Mouse (Mus musculus): Measurements from ENCODE around the gene Gm3448. TPM values are rescaled to one million over a fixed set of nuclear protein-coding genes. Genes with fewer than 3 reads are reported as not detected.
"Not testable (repeated sequence)": the region's sequence is repeated elsewhere in the genome, so short reads cannot be mapped to it uniquely, and the experiment has no call there.

The Gm3448 gene
- polyA plus RNA-seq, 1 experiment from 2014 or later: 3.8 TPM

- 91% methylated on average over 9 of the region's 13 CpGs for WGBS
- ATAC-seq (replicated peaks; ENCODE audit: low FRiP score, low TSS enrichment, low read depth); H3K27ac ChIP-seq (ENCODE audit: low read depth); H3K27me3 ChIP-seq (replicated peaks; ENCODE audit: control insufficient read depth, insufficient read depth, low read length); H3K4me2 ChIP-seq (ENCODE audit: low read length); H3K9ac ChIP-seq (ENCODE audit: low read length); DNase-seq (ENCODE audit: low spot score); H3K9me3 ChIP-seq (ENCODE audit: control insufficient read depth, low read length); H3K4me1 ChIP-seq (replicated peaks; ENCODE audit: control insufficient read depth, insufficient read depth, low read length); H3K4me3 ChIP-seq (ENCODE audit: low read depth, low read length): not testable (repeated sequence)
- H3K36me3 ChIP-seq (ENCODE audit: control insufficient read depth, insufficient read depth, low read length): peaks cover 24% of the 10 kb centered on the region
Observed at GRCm38 (mm10) chr17:15053829-15054200, 12.5 kb upstream of the Gm3448 start.

GRCm38 (mm10) chr17:15053183-15053828 lies 12.0 kb upstream of the Gm3448 start:
- not testable (repeated sequence) for H3K27ac ChIP-seq (ENCODE audit: low read depth); H3K4me3 ChIP-seq (ENCODE audit: low read depth, low read length); H3K9me3 ChIP-seq (ENCODE audit: control insufficient read depth, low read length); ATAC-seq (replicated peaks; ENCODE audit: low FRiP score, low TSS enrichment, low read depth); H3K9ac ChIP-seq (ENCODE audit: low read length); H3K27me3 ChIP-seq (replicated peaks; ENCODE audit: control insufficient read depth, insufficient read depth, low read length); H3K4me2 ChIP-seq (ENCODE audit: low read length); DNase-seq (ENCODE audit: low spot score); H3K4me1 ChIP-seq (replicated peaks; ENCODE audit: control insufficient read depth, insufficient read depth, low read length)
- WGBS: 91% methylated on average over 5 of the region's 8 CpGs
- peaks cover 19% of the 10 kb centered on the region; the same call in 1 of the 2 replicates for H3K36me3 ChIP-seq (ENCODE audit: control insufficient read depth, insufficient read depth, low read length)

- DNase-seq (ENCODE audit: low spot score); H3K27ac ChIP-seq (ENCODE audit: low read depth); H3K9me3 ChIP-seq (ENCODE audit: control insufficient read depth, low read length); H3K27me3 ChIP-seq (replicated peaks; ENCODE audit: control insufficient read depth, insufficient read depth, low read length); H3K9ac ChIP-seq (ENCODE audit: low read length); H3K4me1 ChIP-seq (replicated peaks; ENCODE audit: control insufficient read depth, insufficient read depth, low read length); ATAC-seq (replicated peaks; ENCODE audit: low FRiP score, low TSS enrichment, low read depth); H3K4me3 ChIP-seq (ENCODE audit: low read depth, low read length); H3K4me2 ChIP-seq (ENCODE audit: low read length): not testable (repeated sequence)
- peaks cover 17% of the 10 kb centered on the region; the same call in 1 of the 2 replicates for H3K36me3 ChIP-seq (ENCODE audit: control insufficient read depth, insufficient read depth, low read length)
- 83% methylated on average over 1 of the region's 1 CpGs for WGBS
Observed at GRCm38 (mm10) chr17:15052766-15053165, 11.4 kb upstream of the Gm3448 start.

GRCm38 (mm10) chr17:15050338-15050737 lies 9.0 kb upstream of the Gm3448 start:
- no CpG with 5 or more reads among the region's 1 CpGs for WGBS
- not testable (repeated sequence) for H3K27me3 ChIP-seq (replicated peaks; ENCODE audit: control insufficient read depth, insufficient read depth, low read length); H3K9ac ChIP-seq (ENCODE audit: low read length); H3K4me3 ChIP-seq (ENCODE audit: low read depth, low read length); DNase-seq (ENCODE audit: low spot score); H3K4me1 ChIP-seq (replicated peaks; ENCODE audit: control insufficient read depth, insufficient read depth, low read length); H3K27ac ChIP-seq (ENCODE audit: low read depth); ATAC-seq (replicated peaks; ENCODE audit: low FRiP score, low TSS enrichment, low read depth); H3K9me3 ChIP-seq (ENCODE audit: control insufficient read depth, low read length); H3K36me3 ChIP-seq (ENCODE audit: control insufficient read depth, insufficient read depth, low read length); H3K4me2 ChIP-seq (ENCODE audit: low read length)

- H3K27ac ChIP-seq (ENCODE audit: low read depth); H3K4me2 ChIP-seq (ENCODE audit: low read length); H3K36me3 ChIP-seq (ENCODE audit: control insufficient read depth, insufficient read depth, low read length); H3K4me3 ChIP-seq (ENCODE audit: low read depth, low read length); H3K9ac ChIP-seq (ENCODE audit: low read length); H3K4me1 ChIP-seq (replicated peaks; ENCODE audit: control insufficient read depth, insufficient read depth, low read length); H3K27me3 ChIP-seq (replicated peaks; ENCODE audit: control insufficient read depth, insufficient read depth, low read length); H3K9me3 ChIP-seq (ENCODE audit: control insufficient read depth, low read length); DNase-seq (ENCODE audit: low spot score): not testable (repeated sequence)
- no CpG with 5 or more reads among the region's 3 CpGs for WGBS
- peak; percentile 34; the same call in 1 of the 2 replicates for ATAC-seq (replicated peaks; ENCODE audit: low FRiP score, low TSS enrichment, low read depth)
Observed at GRCm38 (mm10) chr17:15040455-15040854, 882 bp downstream of the Gm3448 start.

- not testable (repeated sequence) for H3K27me3 ChIP-seq (replicated peaks; ENCODE audit: control insufficient read depth, insufficient read depth, low read length); H3K9me3 ChIP-seq (ENCODE audit: control insufficient read depth, low read length); DNase-seq (ENCODE audit: low spot score); H3K27ac ChIP-seq (ENCODE audit: low read depth); H3K4me2 ChIP-seq (ENCODE audit: low read length); H3K9ac ChIP-seq (ENCODE audit: low read length); H3K36me3 ChIP-seq (ENCODE audit: control insufficient read depth, insufficient read depth, low read length); ATAC-seq (replicated peaks; ENCODE audit: low FRiP score, low TSS enrichment, low read depth); H3K4me1 ChIP-seq (replicated peaks; ENCODE audit: control insufficient read depth, insufficient read depth, low read length); H3K4me3 ChIP-seq (ENCODE audit: low read depth, low read length)
- no CpG with 5 or more reads among the region's 4 CpGs for WGBS
Observed at GRCm38 (mm10) chr17:15031414-15031813, 9.9 kb downstream of the Gm3448 start.

- H3K9me3 ChIP-seq (ENCODE audit: control insufficient read depth, low read length); DNase-seq (ENCODE audit: low spot score); H3K4me1 ChIP-seq (replicated peaks; ENCODE audit: control insufficient read depth, insufficient read depth, low read length); H3K27ac ChIP-seq (ENCODE audit: low read depth); H3K4me2 ChIP-seq (ENCODE audit: low read length); H3K36me3 ChIP-seq (ENCODE audit: control insufficient read depth, insufficient read depth, low read length); H3K9ac ChIP-seq (ENCODE audit: low read length); H3K4me3 ChIP-seq (ENCODE audit: low read depth, low read length); ATAC-seq (replicated peaks; ENCODE audit: low FRiP score, low TSS enrichment, low read depth); H3K27me3 ChIP-seq (replicated peaks; ENCODE audit: control insufficient read depth, insufficient read depth, low read length): not testable (repeated sequence)
- WGBS: no CpG with 5 or more reads among the region's 6 CpGs
Observed at GRCm38 (mm10) chr17:15025513-15025912, 15.8 kb downstream of the Gm3448 start.

- H3K27me3 ChIP-seq (replicated peaks; ENCODE audit: control insufficient read depth, insufficient read depth, low read length); H3K27ac ChIP-seq (ENCODE audit: low read depth); H3K36me3 ChIP-seq (ENCODE audit: control insufficient read depth, insufficient read depth, low read length); H3K4me2 ChIP-seq (ENCODE audit: low read length); DNase-seq (ENCODE audit: low spot score); H3K9me3 ChIP-seq (ENCODE audit: control insufficient read depth, low read length); H3K4me1 ChIP-seq (replicated peaks; ENCODE audit: control insufficient read depth, insufficient read depth, low read length); H3K4me3 ChIP-seq (ENCODE audit: low read depth, low read length); H3K9ac ChIP-seq (ENCODE audit: low read length): not testable (repeated sequence)
- no CpG with 5 or more reads among the region's 48 CpGs for whole genome bisulfite sequencing
- peak; percentile 92 for ATAC-seq (replicated peaks; ENCODE audit: low FRiP score, low TSS enrichment, low read depth)
Observed at GRCm38 (mm10) chr17:15024502-15025193, 16.7 kb downstream of the Gm3448 start.
